Mouse (Mus musculus): Measurements from ENCODE around the gene Tmem95. TPM values are rescaled to one million over a fixed set of nuclear protein-coding genes. Genes with fewer than 3 reads are reported as not detected.

Tmem95 gene
- polyA plus RNA-seq, 1 experiment from 2014 or later, result not detected

DNA sequence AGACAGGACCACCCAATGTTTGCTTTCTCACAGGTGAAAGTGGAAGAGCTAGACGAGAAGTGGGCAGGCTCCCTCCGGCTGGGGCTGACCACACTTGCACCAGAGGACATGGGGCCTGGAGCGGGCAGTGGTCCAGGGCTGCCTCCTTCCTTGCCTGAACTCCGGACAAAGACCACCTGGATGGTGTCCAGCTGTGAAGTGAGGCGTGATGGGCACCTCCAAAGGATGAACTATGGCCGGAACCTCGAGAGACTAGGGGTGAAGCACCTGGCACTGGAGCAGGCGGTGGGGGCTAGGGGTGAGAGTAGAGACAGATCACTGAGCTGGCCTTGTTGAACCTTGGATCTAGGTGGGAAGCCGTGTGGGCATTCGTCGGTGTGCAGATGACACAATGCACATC is 30.8 kb upstream of the Tmem95 start:
- 92% methylated on average over 11 of the region's 11 CpGs for WGBS
- H3K9me3 ChIP-seq (ENCODE audit: control insufficient read depth, low read length), result no peaks in the 10 kb centered on the region
- H3K27me3 ChIP-seq (ENCODE audit: control insufficient read depth, insufficient read depth, low read length), result no peaks in the 10 kb centered on the region
- no peak overlapping the region for H3K9ac ChIP-seq (ENCODE audit: low read length)
- no peak overlapping the region for H3K4me3 ChIP-seq (ENCODE audit: control insufficient read depth in 1 of 2, insufficient read depth in 1 of 2, low read depth in 1 of 2, low read length in 2 of 2)
- H3K4me1 ChIP-seq (ENCODE audit: control insufficient read depth in 2 of 2, insufficient read depth in 2 of 2, low read length in 2 of 2), result peaks cover 3 to 5% of the 10 kb centered on the region in 2 experiments; a peak in 3 of 4 replicates
- no peak overlapping the region for H3K27ac ChIP-seq (replicated peaks in 1 of 2; ENCODE audit: control insufficient read depth in 1 of 2, insufficient read depth in 1 of 2, low read depth in 2 of 2, low read length in 2 of 2)
- ATAC-seq (ENCODE audit: insufficient number of reproducible peaks, insufficient read depth, low FRiP score, low read depth), result no peak
- H3K4me2 ChIP-seq (ENCODE audit: low read length), result no peak overlapping the region
- peaks cover 97% of the 10 kb centered on the region for H3K36me3 ChIP-seq (ENCODE audit: control insufficient read depth, insufficient read depth, low read length)

DNA sequence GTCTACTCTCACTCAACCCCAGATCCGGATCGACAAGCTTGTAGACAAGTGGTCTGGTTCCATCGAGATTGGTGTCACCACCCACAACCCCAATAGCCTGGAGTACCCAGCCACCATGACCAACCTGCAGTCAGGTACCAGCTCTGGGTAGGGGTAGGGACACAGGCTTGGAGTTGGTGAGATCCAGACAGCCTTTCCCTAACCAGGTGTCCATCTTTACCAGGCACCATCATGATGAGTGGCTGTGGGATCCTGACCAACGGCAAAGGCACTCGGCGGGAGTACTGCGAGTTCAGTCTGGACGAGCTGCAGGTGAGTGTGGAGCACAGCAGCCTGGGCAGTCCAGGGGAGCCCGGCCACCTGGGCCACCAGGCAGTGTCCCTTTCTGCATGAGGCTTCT is 26.5 kb upstream of the Tmem95 start:
- Histone ChIP-seq H3K4me3 (ENCODE audit: control insufficient read depth in 1 of 2, insufficient read depth in 1 of 2, low read depth in 1 of 2, low read length in 2 of 2) (no peak overlapping the region), H3K4me2 (ENCODE audit: low read length) (no peak overlapping the region), H3K9ac (ENCODE audit: low read length) (no peak overlapping the region), H3K36me3 (ENCODE audit: control insufficient read depth, insufficient read depth, low read length) (peaks cover 64% of the 10 kb centered on the region), H3K4me1 (ENCODE audit: control insufficient read depth in 2 of 2, insufficient read depth in 2 of 2, low read length in 2 of 2) (peaks cover 13 to 19% of the 10 kb centered on the region in 2 experiments), H3K9me3 (ENCODE audit: control insufficient read depth, low read length) (no peaks in the 10 kb centered on the region), H3K27me3 (ENCODE audit: control insufficient read depth, insufficient read depth, low read length) (no peaks in the 10 kb centered on the region), H3K27ac (replicated peaks in 1 of 2; ENCODE audit: control insufficient read depth in 1 of 2, insufficient read depth in 1 of 2, low read depth in 2 of 2, low read length in 2 of 2) (no peak overlapping the region)
- ATAC-seq (ENCODE audit: insufficient number of reproducible peaks, insufficient read depth, low FRiP score, low read depth), result no peak
- 91% methylated on average over 9 of the region's 9 CpGs for WGBS

DNA sequence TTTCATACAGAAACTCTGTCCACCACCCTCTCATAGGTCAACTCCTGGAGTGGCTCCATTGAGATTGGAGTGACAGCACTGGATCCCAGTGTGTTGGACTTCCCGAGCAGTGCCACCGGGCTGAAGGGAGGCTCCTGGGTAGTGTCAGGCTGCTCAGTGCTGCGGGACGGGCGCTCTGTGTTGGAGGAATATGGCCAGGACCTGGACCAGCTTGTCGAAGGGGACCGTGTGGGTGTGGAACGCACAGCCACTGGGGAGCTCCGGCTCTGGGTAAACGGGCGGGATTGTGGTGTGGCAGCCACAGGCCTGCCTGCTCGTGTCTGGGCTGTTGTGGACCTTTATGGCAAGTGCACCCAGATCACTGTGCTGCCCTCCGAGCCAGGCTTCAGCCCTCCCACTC is 25.2 kb upstream of the Tmem95 start:
- Histone ChIP-seq H3K4me2 (ENCODE audit: low read length) (peak overlapping the region; percentile 99), H3K27me3 (ENCODE audit: control insufficient read depth, insufficient read depth, low read length) (no peaks in the 10 kb centered on the region), H3K27ac (replicated peaks in 1 of 2; ENCODE audit: control insufficient read depth in 1 of 2, insufficient read depth in 1 of 2, low read depth in 2 of 2, low read length in 2 of 2) (no peak overlapping the region), H3K4me3 (ENCODE audit: control insufficient read depth in 1 of 2, insufficient read depth in 1 of 2, low read depth in 1 of 2, low read length in 2 of 2) (peak overlapping the region in 1 of 2 experiments; percentile 85; a peak in 1 of 4 replicates), H3K36me3 (ENCODE audit: control insufficient read depth, insufficient read depth, low read length) (peaks cover 51% of the 10 kb centered on the region), H3K9me3 (ENCODE audit: control insufficient read depth, low read length) (no peaks in the 10 kb centered on the region), H3K9ac (ENCODE audit: low read length) (peak overlapping the region; percentile 94), H3K4me1 (ENCODE audit: control insufficient read depth in 2 of 2, insufficient read depth in 2 of 2, low read length in 2 of 2) (peaks cover 14 to 27% of the 10 kb centered on the region in 2 experiments)
- no peak for ATAC-seq (ENCODE audit: insufficient number of reproducible peaks, insufficient read depth, low FRiP score, low read depth)
- WGBS, result 83% methylated on average over 13 of the region's 13 CpGs

DNA sequence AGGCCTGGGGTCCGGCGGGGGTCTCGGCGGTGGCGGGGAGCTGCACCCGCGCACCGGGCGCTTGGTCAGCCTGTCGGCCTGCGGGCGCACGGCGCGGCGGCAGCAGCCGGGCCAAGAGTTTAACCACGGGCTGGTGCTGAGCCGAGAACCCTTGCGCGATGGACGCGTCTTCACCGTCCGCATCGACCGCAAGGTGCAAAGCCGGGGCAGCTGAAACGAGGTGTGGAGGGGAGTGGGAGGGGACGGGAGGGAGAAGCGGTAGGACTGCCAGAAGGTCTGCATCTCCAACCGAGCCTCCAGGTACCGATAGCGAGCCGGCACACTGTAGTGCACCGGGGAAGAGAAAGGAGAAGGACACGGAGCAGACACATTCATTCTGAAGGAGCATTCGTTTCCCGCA is 24.2 kb upstream of the Tmem95 start:
- no peak for ATAC-seq (ENCODE audit: insufficient number of reproducible peaks, insufficient read depth, low FRiP score, low read depth)
- under 1% methylated on average over 38 of the region's 39 CpGs for whole genome bisulfite sequencing
- H3K4me2 ChIP-seq (ENCODE audit: low read length), result peak overlapping the region; percentile 99
- peak overlapping the region; percentile 71 to 85 for H3K4me3 ChIP-seq (ENCODE audit: control insufficient read depth in 1 of 2, insufficient read depth in 1 of 2, low read depth in 1 of 2, low read length in 2 of 2)
- H3K27me3 ChIP-seq (ENCODE audit: control insufficient read depth, insufficient read depth, low read length), result no peaks in the 10 kb centered on the region
- peaks cover 14 to 27% of the 10 kb centered on the region in 2 experiments for H3K4me1 ChIP-seq (ENCODE audit: control insufficient read depth in 2 of 2, insufficient read depth in 2 of 2, low read length in 2 of 2)
- peak overlapping the region; percentile 31 to 94 for H3K27ac ChIP-seq (replicated peaks in 1 of 2; ENCODE audit: control insufficient read depth in 1 of 2, insufficient read depth in 1 of 2, low read depth in 2 of 2, low read length in 2 of 2)
- H3K9me3 ChIP-seq (ENCODE audit: control insufficient read depth, low read length), result no peaks in the 10 kb centered on the region
- H3K9ac ChIP-seq (ENCODE audit: low read length), result peak overlapping the region; percentile 94
- H3K36me3 ChIP-seq (ENCODE audit: control insufficient read depth, insufficient read depth, low read length), result peaks cover 41% of the 10 kb centered on the region

DNA sequence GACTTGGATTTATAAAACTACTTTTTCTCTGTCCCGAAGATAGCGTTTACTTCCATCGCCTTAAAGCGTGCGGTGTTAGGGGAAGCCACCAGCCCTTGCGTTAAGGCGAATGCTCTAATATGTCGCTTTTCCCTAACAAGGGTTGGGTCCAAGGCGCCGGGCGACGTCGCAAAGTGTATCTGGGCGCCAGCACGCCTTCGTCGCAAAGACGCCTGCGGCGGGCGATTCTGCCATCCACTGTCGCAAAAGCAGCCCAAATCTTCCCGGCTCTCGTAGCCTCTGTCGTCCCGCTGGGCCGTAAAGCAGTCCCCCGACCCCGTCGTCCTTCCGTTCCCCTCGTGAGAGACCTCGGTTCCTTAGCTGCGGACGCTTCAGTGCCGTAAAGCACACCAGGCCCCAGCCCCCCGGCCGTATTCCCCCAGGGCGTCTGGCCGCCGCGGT is 23.6 kb upstream of the Tmem95 start:
- peak; percentile 74 for ATAC-seq (ENCODE audit: insufficient number of reproducible peaks, insufficient read depth, low FRiP score, low read depth)
- Histone ChIP-seq H3K27me3 (ENCODE audit: control insufficient read depth, insufficient read depth, low read length) (no peaks in the 10 kb centered on the region), H3K4me1 (ENCODE audit: control insufficient read depth in 2 of 2, insufficient read depth in 2 of 2, low read length in 2 of 2) (peaks cover 14 to 27% of the 10 kb centered on the region in 2 experiments), H3K4me2 (ENCODE audit: low read length) (peak overlapping the region; percentile 99), H3K27ac (replicated peaks in 1 of 2; ENCODE audit: control insufficient read depth in 1 of 2, insufficient read depth in 1 of 2, low read depth in 2 of 2, low read length in 2 of 2) (peak overlapping the region; percentile 94 to 99), H3K9me3 (ENCODE audit: control insufficient read depth, low read length) (no peaks in the 10 kb centered on the region), H3K4me3 (ENCODE audit: control insufficient read depth in 1 of 2, insufficient read depth in 1 of 2, low read depth in 1 of 2, low read length in 2 of 2) (peak overlapping the region; percentile 71 to 85), H3K36me3 (ENCODE audit: control insufficient read depth, insufficient read depth, low read length) (peaks cover 35% of the 10 kb centered on the region), H3K9ac (ENCODE audit: low read length) (peak overlapping the region; percentile 94)
- under 1% methylated on average over 42 of the region's 42 CpGs for WGBS

DNA sequence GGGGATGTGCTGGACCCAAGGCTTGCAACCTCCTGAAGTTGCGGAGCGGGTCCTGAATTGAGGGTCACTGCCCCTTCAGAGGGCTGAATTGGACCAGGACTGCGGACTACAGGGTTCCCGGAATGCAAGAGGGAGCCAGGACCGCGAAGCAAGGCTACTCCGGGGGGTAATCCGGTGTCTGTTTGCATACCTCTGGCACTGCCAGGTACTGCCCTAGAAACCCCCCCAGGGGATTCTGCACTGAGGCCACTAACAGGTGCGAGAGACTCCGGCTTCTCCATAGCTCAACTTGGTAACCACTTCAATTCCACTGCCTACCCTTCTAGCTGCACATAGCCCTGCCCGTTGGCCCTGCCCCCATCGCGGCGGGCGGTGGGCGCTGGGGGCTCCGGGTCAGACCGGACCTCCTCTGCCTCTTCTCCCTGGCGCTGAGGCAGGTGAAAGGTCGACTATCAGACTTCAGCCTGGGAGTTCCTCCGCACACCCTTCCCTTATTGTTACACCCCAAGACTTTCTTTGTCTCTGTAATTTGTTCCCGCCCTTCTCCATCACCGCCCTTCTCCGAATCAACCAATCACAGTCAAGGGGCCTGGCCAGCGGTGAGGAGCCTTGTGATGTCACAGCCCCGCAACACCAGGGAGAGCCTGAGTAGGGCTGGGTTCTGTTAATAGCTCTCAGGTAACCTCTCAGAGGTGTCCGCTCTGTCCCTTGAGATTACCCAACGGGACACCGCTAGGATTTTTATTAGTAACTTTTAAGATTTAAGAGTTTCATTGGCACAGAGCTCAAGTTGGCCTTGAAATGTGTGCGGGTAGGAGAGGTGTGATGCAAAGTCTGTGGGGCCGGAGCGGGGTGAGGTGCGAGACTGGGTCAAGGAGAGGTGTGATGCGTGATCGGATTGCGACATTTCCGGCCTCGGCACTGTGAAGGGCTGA is 22.9 kb upstream of the Tmem95 start, which contains the start of the genes 2810408A11Rik and Neurl4:
Gene 2810408A11Rik (minus strand): TSS at position 517 of the 935 bp plus-strand sequence.
Gene Neurl4 (plus strand): TSS at position 602 of the 935 bp plus-strand sequence.
- Histone ChIP-seq H3K4me1 (ENCODE audit: control insufficient read depth in 2 of 2, insufficient read depth in 2 of 2, low read length in 2 of 2) (peaks cover 14 to 27% of the 10 kb centered on the region in 2 experiments), H3K9me3 (ENCODE audit: control insufficient read depth, low read length) (no peaks in the 10 kb centered on the region), H3K27me3 (ENCODE audit: control insufficient read depth, insufficient read depth, low read length) (no peaks in the 10 kb centered on the region), H3K36me3 (ENCODE audit: control insufficient read depth, insufficient read depth, low read length) (peaks cover 29% of the 10 kb centered on the region), H3K4me3 (ENCODE audit: control insufficient read depth in 1 of 2, insufficient read depth in 1 of 2, low read depth in 1 of 2, low read length in 2 of 2) (peak within 1 kb of the TSS; percentile 71 to 85), H3K27ac (replicated peaks in 1 of 2; ENCODE audit: control insufficient read depth in 1 of 2, insufficient read depth in 1 of 2, low read depth in 2 of 2, low read length in 2 of 2) (peak within 1 kb of the TSS; percentile 94 to 99), H3K4me2 (ENCODE audit: low read length) (peak within 1 kb of the TSS; percentile 99), H3K9ac (ENCODE audit: low read length) (peak within 1 kb of the TSS; percentile 94)
- WGBS, result under 1% methylated on average over 38 of the region's 38 CpGs
- ATAC-seq (ENCODE audit: insufficient number of reproducible peaks, insufficient read depth, low FRiP score, low read depth), result peak; percentile 86

DNA sequence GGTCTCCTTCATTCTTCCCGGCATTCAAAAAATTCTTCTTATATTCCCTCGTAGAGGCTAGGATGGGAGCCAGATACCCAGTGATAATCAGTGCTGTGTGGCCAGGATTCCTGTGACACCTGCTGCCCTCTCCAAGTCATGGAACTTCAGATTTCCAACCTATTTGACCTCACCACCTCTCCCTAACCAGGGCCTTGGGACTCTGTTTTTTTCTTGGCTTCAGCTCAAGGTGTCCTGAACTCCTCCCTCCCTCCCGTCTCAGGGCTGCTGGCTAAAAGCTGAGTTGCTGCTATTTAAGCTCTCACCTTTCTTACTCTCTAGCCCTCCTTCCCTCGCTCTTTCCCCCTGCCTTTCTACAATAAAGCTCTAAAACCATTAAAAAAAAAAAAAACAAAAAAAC is 22.1 kb upstream of the Tmem95 start:
- ATAC-seq (ENCODE audit: insufficient number of reproducible peaks, insufficient read depth, low FRiP score, low read depth), result no peak
- Histone ChIP-seq H3K36me3 (ENCODE audit: control insufficient read depth, insufficient read depth, low read length) (peaks cover 20% of the 10 kb centered on the region), H3K4me2 (ENCODE audit: low read length) (peak overlapping the region; percentile 99), H3K27me3 (ENCODE audit: control insufficient read depth, insufficient read depth, low read length) (no peaks in the 10 kb centered on the region), H3K4me1 (ENCODE audit: control insufficient read depth in 2 of 2, insufficient read depth in 2 of 2, low read length in 2 of 2) (peaks cover 14 to 27% of the 10 kb centered on the region in 2 experiments), H3K27ac (replicated peaks in 1 of 2; ENCODE audit: control insufficient read depth in 1 of 2, insufficient read depth in 1 of 2, low read depth in 2 of 2, low read length in 2 of 2) (no peak overlapping the region), H3K9ac (ENCODE audit: low read length) (peak overlapping the region; percentile 94), H3K4me3 (ENCODE audit: control insufficient read depth in 1 of 2, insufficient read depth in 1 of 2, low read depth in 1 of 2, low read length in 2 of 2) (peak overlapping the region; percentile 71 to 85; a peak in 3 of 4 replicates), H3K9me3 (ENCODE audit: control insufficient read depth, low read length) (no peaks in the 10 kb centered on the region)
- 22% methylated on average over 4 of the region's 4 CpGs for WGBS

All from heart, embryonic 14.5 days (tissue).